Mouse (Mus musculus): Measurements from ENCODE around the gene Fbxo11.

GRCm38 (mm10) chr17:88098181-88098852 lies 33.2 kb upstream of the Fbxo11 start:
- TF ChIP-seq EP300 (IDR thresholded peaks at IDR 0.05; ENCODE audit: low read depth) (no peak), CTCF (IDR thresholded peaks at IDR 0.05; ENCODE audit: low read depth) (no peak)
